Mouse (Mus musculus) erythroblast, embryonic 14.5 days (primary cell): Measurements from ENCODE around the gene Taf10.

Source experiments
- GATA1 ChIP-seq: IDR thresholded peaks from 2 replicates; pipeline ENCODE4 v1.6.1; 2012; ENCODE audit warnings: low read length, inconsistent platforms, mixed read lengths
- TAL1 ChIP-seq: IDR thresholded peaks from 3 replicates; pipeline ENCODE4 v1.6.1; 2012; ENCODE audit warnings: low read length, inconsistent platforms, mixed read lengths

DNA sequence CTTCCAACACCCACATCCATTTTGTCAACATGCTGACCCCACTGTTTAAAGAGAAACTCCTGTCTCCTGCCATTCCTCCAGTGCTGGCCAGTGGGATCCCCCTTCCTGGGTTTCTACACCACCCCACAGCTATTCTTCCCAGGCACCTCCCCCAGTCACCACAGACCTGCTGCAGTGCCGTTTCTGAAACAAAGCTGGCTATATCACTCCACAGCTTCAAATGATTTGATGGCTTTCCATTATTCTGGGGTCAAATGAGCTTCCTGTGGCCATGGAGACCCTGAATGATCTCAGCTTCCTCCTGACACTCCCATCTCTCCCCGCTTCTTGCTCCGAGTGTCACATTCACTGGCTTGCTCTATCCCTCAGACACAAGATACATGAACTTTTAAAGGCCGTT, 40.4 kb upstream of the Taf10 start:
- TF ChIP-seq TAL1 (no peak), GATA1 (no peak)
